Mouse (Mus musculus) CH12.LX (cell line): Measurements from ENCODE around the gene Ppara. TPM values are rescaled to one million over a fixed set of nuclear protein-coding genes. Genes with fewer than 3 reads are reported as not detected.

Experiments
- DNase-seq: peaks from one replicate; pipeline ENCODE4 v3.0.0-alpha.2; 2013; ENCODE audit errors: extremely low read depth
- H3K27ac ChIP-seq: 2 replicates; pipeline ENCODE4 v1.5.1; 2012; ENCODE audit warnings: low read depth, mild to moderate bottlenecking, control low read depth, moderate library complexity; ENCODE audit not compliant: insufficient read depth
- H3K27me3 ChIP-seq: replicated peaks from 2 replicates; pipeline ENCODE3; 2012; ENCODE audit warnings: inconsistent platforms
- H3K36me3 ChIP-seq, 2 experiments: replicated peaks in 1 of 2; 2 replicates each; pipeline versions ENCODE3 to v1.6.1; 2012; ENCODE audit warnings: inconsistent platforms in 1 of 2, low read length in 1 of 2, mild to moderate bottlenecking in 1 of 2, mixed read lengths in 1 of 2, moderate library complexity in 1 of 2; ENCODE audit not compliant: control insufficient read depth in 1 of 2, insufficient read depth in 1 of 2
- H3K4me1 ChIP-seq, 2 experiments: 2 replicates each; pipeline ENCODE4 v1.6.1; 2012; ENCODE audit warnings: inconsistent platforms in 1 of 2, moderate library complexity in 1 of 2; ENCODE audit not compliant: insufficient read depth in 2 of 2, control insufficient read depth in 1 of 2
- H3K4me2 ChIP-seq: 2 replicates; pipeline ENCODE4 v1.6.1; 2012; ENCODE audit warnings: low read depth, mild to moderate bottlenecking, control low read depth; ENCODE audit not compliant: poor library complexity, insufficient read depth, severe bottlenecking
- H3K4me3 ChIP-seq, 3 experiments: fragments of 150-350 bp in 1 of 3; sonication (generic) in 1 of 3; replicated peaks in 1 of 3; 2 replicates each; pipeline versions ENCODE3 to v1.5.1; 2011 to 2012; ENCODE audit warnings: low read depth in 2 of 3, low read length in 2 of 3, mild to moderate bottlenecking in 2 of 3, moderate library complexity in 2 of 3, control low read depth in 1 of 3, improper control_type of control experiment in 1 of 3, inconsistent platforms in 1 of 3, mixed read lengths in 1 of 3; ENCODE audit not compliant: poor library complexity in 1 of 3
- H3K79me2 ChIP-seq: replicated peaks from 2 replicates; pipeline ENCODE4 v1.6.1; 2012; ENCODE audit warnings: mild to moderate bottlenecking, moderate library complexity; ENCODE audit not compliant: control insufficient read depth, poor library complexity, insufficient read depth, severe bottlenecking; ENCODE audit errors: extremely low read depth
- H3K9ac ChIP-seq: 2 replicates; pipeline ENCODE4 v1.6.1; 2012; ENCODE audit warnings: low read depth, mild to moderate bottlenecking, control low read depth, moderate library complexity; ENCODE audit not compliant: insufficient read depth
- H3K9me3 ChIP-seq: replicated peaks from 2 replicates; pipeline ENCODE3; 2012; ENCODE audit warnings: low read length, inconsistent platforms, mixed read lengths
- BHLHE40 ChIP-seq: IDR thresholded peaks from 2 replicates; pipeline ENCODE4 v1.6.1; 2011; ENCODE audit warnings: mild to moderate bottlenecking, low read depth, low read length, improper control_type of control experiment
- CTCF ChIP-seq, 2 experiments: IDR thresholded peaks in 1 of 2; conservative IDR thresholded peaks in 1 of 2; 2 replicates each; pipeline ENCODE4 v1.5.1; 2011 to 2012; ENCODE audit warnings: low read depth in 2 of 2, low read length in 2 of 2, improper control_type of control experiment in 1 of 2, inconsistent platforms in 1 of 2, mild to moderate bottlenecking in 1 of 2, moderate library complexity in 1 of 2
- E2F4 ChIP-seq: IDR thresholded peaks from 2 replicates; pipeline ENCODE4 v1.6.1; 2011; ENCODE audit warnings: low read depth, low read length, improper control_type of control experiment; ENCODE audit not compliant: insufficient replicate concordance
- ELF1 ChIP-seq: IDR thresholded peaks from 2 replicates; pipeline ENCODE4 v1.6.1; 2014; ENCODE audit warnings: low read depth, mild to moderate bottlenecking, inconsistent platforms, low read length, improper control_type of control experiment
- ETS1 ChIP-seq: conservative IDR thresholded peaks from 2 replicates; pipeline ENCODE4 v1.6.1; 2012; ENCODE audit warnings: low read depth, mild to moderate bottlenecking, inconsistent platforms, low read length, improper control_type of control experiment, moderate library complexity
- GABPA ChIP-seq: IDR thresholded peaks from 2 replicates; pipeline ENCODE4 v1.6.1; 2012; ENCODE audit warnings: low read depth, low read length, improper control_type of control experiment, inconsistent platforms; ENCODE audit not compliant: insufficient replicate concordance
- HCFC1 ChIP-seq: IDR thresholded peaks from 2 replicates; pipeline ENCODE4 v1.6.1; 2012; ENCODE audit warnings: low read depth, mild to moderate bottlenecking, inconsistent platforms, low read length, improper control_type of control experiment
- IRF4 ChIP-seq: IDR thresholded peaks from 2 replicates; pipeline ENCODE4 v1.6.1; 2014; ENCODE audit warnings: low read depth, mild to moderate bottlenecking, inconsistent platforms, low read length, improper control_type of control experiment
- MAZ ChIP-seq: IDR thresholded peaks from 2 replicates; pipeline ENCODE4 v1.6.1; 2012; ENCODE audit warnings: low read depth, mild to moderate bottlenecking, inconsistent platforms, low read length, improper control_type of control experiment, moderate library complexity
- POLR2A ChIP-seq: IDR thresholded peaks from 2 replicates; pipeline ENCODE4 v1.6.1; 2011; ENCODE audit warnings: low read depth, mild to moderate bottlenecking, improper control_type of control experiment, low read length
- POLR2AphosphoS2 ChIP-seq: IDR thresholded peaks from 2 replicates; pipeline ENCODE4 v1.6.1; 2011; ENCODE audit warnings: low read depth, low read length, improper control_type of control experiment
- SMC3 ChIP-seq: IDR thresholded peaks from 2 replicates; pipeline ENCODE4 v1.6.1; 2011; ENCODE audit warnings: low read depth, low read length, improper control_type of control experiment
- ZC3H11A ChIP-seq: IDR thresholded peaks from 2 replicates; pipeline ENCODE4 v1.6.1; 2012; ENCODE audit warnings: low read depth, mild to moderate bottlenecking, inconsistent platforms, low read length, improper control_type of control experiment
- ZKSCAN1 ChIP-seq: IDR thresholded peaks from 2 replicates; pipeline ENCODE4 v1.6.1; 2012; ENCODE audit warnings: low read depth, inconsistent platforms, low read length, improper control_type of control experiment, borderline replicate concordance
- ZNF384 ChIP-seq: IDR thresholded peaks from 2 replicates; pipeline ENCODE4 v1.6.1; 2012; ENCODE audit warnings: low read depth, low read length, improper control_type of control experiment, inconsistent platforms
- dilution Hi-C: fragments of 300-500 bp; cut with MboI; formaldehyde crosslinking; loops from 2 replicates; pipeline ENCODE4 v1.14.3; 2020; ENCODE audit warnings: low sequenced_read_pairs; ENCODE audit not compliant: extremely low pct_unique_long_range_greater_than_20kb, extremely low pct_ligation_motif_present
- in situ Hi-C: fragments of 300-500 bp; cut with MboI; formaldehyde crosslinking; loops from 3 replicates; pipeline ENCODE4 v1.14.3; 2019; ENCODE audit warnings: low sequenced_read_pairs, low pct_ligation_motif_present, low pct_unique_long_range_greater_than_20kb, mixed read lengths
- polyA plus RNA-seq: library from polyadenylated mRNA; unstranded; fragments of >175 nt; gene quantifications from 2 replicates; pipeline ENCODE4 v1.2.1, GENCODE M21; 2012; ENCODE audit warnings: low read depth; ENCODE audit not compliant: insufficient read length
- total RNA-seq, 2 experiments: library from RNA; depleted of rRNA; stranded (reverse); fragments of 300-350 nt in 1 of 2; fragments of >200 nt in 1 of 2; gene quantifications; 2 replicates each; pipeline ENCODE4 v1.2.3; 2012 to 2014

The Ppara gene
- total and polyA plus RNA-seq, 3 experiments: not detected

GRCm38 (mm10) chr15:85698345-85699034 lies 36.3 kb upstream of the Ppara start:
- TF ChIP-seq ZC3H11A: no peak
- TF ChIP-seq ZNF384: no peak
- 0 out of 2 replicates have a peak, but pooled peaks have one; percentile 21 for TF ChIP-seq HCFC1
- TF ChIP-seq POLR2AphosphoS2: no peak
- no peak for TF ChIP-seq GABPA
- no peak for TF ChIP-seq E2F4
- peak; percentile 15; the same call in 1 of the 2 replicates for TF ChIP-seq ELF1
- Histone ChIP-seq H3K4me3 (no peak overlapping the region), H3K36me3 (no peaks in the 10 kb centered on the region), H3K27me3 (no peaks in the 10 kb centered on the region), H3K9me3 (no peaks in the 10 kb centered on the region), H3K79me2 (no peaks in the 10 kb centered on the region), H3K4me1 (peaks cover 3 to 10% of the 10 kb centered on the region in 2 experiments; a peak in 3 of 4 replicates), H3K27ac (no peak overlapping the region), H3K9ac (no peak overlapping the region), H3K4me2 (no peak overlapping the region)
- dilution Hi-C loops (no loop called here), in situ Hi-C loops (no loop called here)
- peak; percentile 23 for DNase-seq

- in situ Hi-C loops: no loop called here
- Histone ChIP-seq H3K4me1 (peaks cover 5 to 10% of the 10 kb centered on the region in 2 experiments; a peak in 3 of 4 replicates), H3K79me2 (no peaks in the 10 kb centered on the region), H3K36me3 (no peaks in the 10 kb centered on the region), H3K4me3 (no peak overlapping the region), H3K4me2 (no peak overlapping the region), H3K9me3 (no peaks in the 10 kb centered on the region), H3K9ac (no peak overlapping the region), H3K27me3 (no peaks in the 10 kb centered on the region), H3K27ac (no peak overlapping the region)
- TF ChIP-seq BHLHE40: no peak
- TF ChIP-seq SMC3: no peak
- no peak for TF ChIP-seq CTCF (conservative IDR thresholded peaks at IDR 0.05 in 1 of 2, IDR thresholded peaks at IDR 0.05 in 1 of 2; ENCODE audit: low read depth in 2 of 2, low read length in 2 of 2)
- TF ChIP-seq MAZ: no peak
- no peak for TF ChIP-seq ETS1
- no peak for TF ChIP-seq IRF4
- TF ChIP-seq ELF1: no peak
- TF ChIP-seq POLR2A: no peak
- TF ChIP-seq ZKSCAN1: no peak
- DNase-seq: no peak
- dilution Hi-C loops: no loop called here
Observed at GRCm38 (mm10) chr15:85699452-85699851, 35.3 kb upstream of the Ppara start.
